Mouse (Mus musculus): ENCODE results near the gene Pp2d1.
"Not testable (repeated sequence)": the region's sequence is repeated elsewhere in the genome, so short reads cannot be mapped to it uniquely, and the experiment has no call there.

The Pp2d1 gene

DNA sequence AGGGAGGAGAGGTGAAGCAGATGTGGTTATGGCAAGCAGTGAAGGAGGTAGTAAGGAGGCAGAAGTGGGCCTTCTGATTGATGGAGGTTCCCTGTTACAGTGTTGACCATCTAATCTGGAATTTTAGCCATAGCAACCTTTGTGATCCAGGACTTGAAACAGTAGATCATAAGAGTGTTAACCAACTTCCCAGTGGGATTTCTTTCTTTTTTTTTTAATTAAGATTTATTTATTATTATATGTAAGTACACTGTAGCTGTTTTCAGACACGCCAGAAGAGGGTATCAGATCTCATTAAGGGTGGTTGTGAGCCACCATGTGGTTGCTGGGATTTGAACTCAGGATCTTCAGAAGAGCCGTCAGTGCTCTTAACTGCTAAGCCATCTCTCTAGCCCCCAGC is at the start of gene Pp2d1:
Gene Pp2d1, minus strand, starts transcription at position 101 of the 400 bp plus-strand sequence.
- not testable (repeated sequence) for ATAC-seq (ENCODE audit: low TSS enrichment)

DNA sequence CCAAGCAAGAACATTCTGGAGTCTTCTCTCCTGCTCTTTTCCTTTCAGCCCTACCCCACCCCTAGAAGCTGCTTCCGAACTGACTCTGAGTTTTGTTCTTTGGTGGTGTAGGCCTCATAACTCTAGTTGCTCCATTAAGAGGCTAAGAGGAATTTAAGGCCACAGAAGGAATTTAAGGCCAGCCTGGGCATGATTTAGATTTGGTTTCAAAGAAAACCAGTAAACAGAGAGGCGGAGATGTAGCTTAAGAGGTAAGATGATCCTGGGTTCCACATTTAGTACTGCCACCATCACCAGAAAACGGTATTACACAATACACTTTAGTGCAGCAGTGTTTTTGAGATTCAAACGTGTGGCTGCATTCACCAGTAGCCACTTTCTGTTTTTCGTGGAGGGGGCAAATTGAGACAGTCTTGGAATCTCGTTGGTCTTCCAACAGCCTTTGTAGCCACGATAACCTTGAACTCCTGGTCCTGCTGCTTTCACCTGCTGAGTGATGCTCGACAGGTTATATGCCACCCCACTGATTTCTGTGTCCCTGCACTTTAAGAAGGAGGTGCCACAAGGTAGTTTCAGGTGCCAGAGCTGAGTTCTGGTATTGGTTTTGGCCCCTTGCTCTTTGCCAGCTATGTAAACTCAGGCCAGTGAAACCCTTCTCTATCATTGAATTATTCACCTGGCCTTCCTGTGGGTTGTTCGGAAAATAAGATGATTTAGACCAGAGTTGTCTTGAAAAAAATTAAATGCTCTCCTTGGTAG is 49.0 kb upstream of the Pp2d1 start:
- ATAC-seq (ENCODE audit: low TSS enrichment), result no peak

DNA sequence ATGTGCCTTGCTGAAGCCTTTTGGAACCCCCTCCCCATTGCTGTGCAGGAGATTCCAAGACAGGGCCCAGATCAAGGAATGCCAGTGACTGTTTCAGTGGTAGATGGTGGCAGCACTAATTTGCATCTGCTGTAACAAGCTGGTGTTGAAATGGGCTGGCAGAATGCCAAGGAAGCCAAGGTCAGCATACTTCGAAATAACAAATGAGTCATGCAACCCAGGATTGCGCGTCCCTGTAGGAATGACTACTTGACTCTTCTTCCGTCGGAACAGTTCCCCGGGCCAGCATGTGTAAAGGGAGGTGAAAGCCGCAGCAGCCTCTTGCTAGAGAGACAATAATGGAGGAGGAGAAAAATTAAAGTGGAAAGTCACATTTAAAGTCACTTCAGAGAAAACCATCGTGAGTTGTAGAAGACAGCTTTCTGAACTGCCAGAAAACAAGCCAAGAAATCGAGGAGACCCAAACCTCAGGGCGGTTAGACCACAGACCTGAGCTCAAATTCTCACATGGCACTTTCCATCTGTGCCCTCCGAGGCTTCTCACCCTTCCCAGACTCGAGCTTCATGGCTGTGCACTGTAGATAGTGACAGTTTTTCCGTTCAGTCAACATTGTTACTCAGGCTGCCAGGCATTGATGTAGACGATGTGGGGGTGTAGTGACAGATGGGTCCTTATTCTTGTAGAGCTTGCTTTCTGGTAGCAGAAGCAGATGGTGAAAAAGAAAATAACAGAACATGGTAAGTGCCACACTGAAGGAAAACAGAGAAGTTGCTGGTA is 48.0 kb upstream of the Pp2d1 start:
- peak; percentile 97 for ATAC-seq (ENCODE audit: low TSS enrichment)

DNA sequence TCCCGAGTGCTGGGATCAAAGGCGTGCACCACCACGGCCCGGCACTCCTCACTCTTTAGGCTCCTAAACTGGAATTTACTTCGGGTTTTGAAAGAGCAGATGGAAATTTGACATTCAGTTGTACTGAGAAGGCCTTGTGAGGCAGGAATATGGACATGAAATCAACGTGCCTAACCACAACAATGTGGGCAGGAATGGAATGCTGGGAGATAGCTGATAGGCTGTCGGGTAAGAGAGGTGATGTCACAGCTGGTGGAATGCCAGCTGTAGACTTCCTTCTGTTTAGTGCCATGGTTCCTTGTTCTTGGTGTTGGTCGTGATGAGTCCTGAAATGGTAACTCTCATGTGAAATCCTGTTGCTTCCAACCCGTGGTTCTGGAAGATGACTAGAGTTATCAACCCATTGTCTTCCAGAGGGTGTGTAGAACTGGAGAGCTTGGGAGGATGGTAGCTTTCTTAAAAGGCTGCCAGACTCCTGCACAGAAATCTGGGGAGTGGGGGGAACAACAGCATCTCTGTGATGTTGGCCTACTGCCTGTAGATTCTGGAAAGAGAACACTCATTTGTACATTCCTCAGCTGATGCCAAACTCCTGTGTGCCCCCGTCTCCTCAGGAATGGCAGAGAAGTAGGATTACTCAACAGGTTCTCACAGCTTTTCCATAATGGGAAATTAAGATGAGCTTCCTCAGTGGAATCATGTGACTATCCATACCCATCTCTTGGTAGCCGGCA is 44.8 kb upstream of the Pp2d1 start:
- no peak for ATAC-seq (ENCODE audit: low TSS enrichment)

DNA sequence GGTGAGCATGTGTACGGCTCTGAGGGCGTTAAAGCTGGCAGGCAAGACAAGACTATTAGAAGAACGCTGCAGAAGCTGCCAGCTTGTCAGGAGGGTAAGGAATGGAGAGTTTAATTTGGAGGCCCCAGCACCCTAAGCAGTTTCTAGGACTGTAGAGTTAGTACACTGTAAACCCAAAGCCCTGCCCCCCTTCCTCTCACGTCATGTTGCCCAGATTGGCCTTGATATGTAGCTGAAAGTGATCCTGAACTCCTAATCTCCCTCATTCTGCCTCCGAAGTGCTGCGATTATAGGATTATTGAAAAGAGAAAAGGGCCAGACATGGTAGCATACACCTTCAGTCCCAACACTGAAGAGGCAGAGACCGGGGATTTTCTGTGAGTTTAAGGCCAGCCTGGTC is 43.6 kb upstream of the Pp2d1 start:
- ATAC-seq (ENCODE audit: low TSS enrichment), result no peak

DNA sequence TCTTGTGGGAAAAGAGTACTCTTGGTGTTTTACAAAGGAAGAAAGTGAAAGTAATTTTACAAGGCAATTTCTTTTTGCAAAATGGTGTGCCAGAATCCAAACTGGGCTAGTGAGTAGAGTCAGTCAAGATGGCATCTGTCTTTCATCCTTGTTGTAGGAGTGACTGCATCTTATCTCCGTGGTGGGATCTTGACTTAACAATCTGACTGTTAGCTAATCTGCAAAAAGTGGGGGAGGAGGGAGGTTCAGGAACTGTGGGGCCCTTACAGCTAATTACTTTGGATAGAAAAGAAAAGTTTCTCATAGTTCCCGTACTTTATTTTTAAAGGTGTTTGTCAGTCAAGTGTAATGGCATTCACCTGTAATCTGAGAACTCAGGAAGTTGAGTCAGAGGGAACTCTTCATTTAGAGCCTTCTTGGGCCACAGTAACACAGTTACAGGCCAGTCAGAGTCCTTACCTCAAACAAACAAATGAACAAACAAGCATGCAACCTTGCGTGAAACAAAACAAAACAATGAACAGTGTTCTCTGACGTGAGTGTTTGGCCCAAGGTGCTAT is 42.9 kb upstream of the Pp2d1 start:
- ATAC-seq (ENCODE audit: low TSS enrichment), result no peak

DNA sequence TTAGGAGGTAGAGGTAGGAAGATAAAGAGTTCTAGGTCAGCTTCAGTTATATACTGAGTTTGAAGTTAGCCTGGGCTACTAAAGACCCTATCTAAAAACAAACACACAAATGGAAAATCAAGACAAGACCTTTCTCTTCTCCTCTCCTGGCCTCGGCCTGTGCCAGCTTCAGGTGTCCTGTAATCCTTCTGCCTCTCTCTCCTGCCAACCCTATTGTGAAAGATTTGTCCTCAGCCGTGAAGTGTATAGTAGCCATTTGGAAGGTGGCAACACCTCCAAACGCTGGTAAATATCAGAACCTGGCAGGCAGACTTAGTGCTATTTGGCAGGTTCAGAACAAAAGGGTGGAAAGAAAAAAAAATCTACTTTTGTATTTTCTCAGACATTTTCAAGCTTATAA is 41.0 kb upstream of the Pp2d1 start:
- no peak for ATAC-seq (ENCODE audit: low TSS enrichment)

DNA sequence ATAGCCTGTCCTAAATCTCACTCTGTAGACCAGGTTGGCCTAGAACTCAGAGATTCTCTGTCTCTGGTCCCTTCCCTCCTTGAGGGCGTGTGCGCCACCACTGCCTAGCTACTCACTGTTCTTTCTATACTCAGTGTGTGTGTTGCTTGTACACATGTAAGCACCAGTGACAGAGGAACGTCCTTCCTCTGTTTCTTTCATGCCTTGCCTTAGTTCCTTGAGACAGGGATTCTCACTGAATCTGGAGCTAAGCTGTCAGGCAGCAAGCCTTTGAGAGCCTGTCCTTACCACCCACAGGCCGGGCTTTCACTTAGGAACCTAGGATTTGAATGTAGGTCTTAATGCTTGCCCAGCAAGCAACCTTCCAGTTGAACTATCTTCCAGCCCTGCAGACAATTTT is 40.4 kb upstream of the Pp2d1 start:
- no peak for ATAC-seq (ENCODE audit: low TSS enrichment)

DNA sequence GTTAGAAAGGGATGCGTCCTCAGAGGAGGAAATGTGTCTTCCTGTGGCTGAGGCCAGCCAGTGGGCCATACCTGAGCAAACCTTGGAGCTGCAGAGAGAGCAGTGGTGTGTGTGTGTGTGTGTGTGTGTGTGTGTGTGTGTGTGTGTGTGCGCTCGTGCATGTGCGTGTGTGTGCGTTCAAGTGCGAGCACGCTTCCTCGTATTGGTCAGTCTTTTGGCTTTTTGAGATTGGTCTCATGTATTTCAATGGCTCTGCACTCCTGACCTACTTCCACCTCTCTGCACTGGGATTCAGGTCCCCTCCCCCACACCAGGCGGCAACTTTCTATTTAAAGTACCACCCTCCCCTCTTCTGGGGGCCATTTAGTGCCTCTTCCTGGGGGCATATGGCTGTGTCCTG is 39.5 kb upstream of the Pp2d1 start:
- no peak for ATAC-seq (ENCODE audit: low TSS enrichment)

DNA sequence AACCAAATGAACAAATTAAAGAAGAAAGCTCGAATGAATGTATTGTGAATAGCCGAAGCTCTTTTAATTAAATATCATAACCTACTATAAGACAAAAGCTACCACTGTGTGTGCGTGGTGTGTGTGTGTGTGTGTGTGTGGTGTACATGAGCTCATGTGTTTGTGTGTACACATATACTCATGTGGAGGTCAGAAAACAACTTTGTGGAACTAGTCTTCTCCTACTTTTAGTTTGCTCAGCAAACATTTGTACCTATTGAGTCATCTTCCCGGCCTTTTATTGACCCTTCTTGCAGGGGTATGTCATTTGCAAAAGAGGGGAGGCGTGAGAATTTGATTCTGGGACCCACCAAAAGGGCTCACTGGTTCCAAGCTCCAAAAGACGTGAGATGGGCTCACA is 39.0 kb upstream of the Pp2d1 start:
- no peak for ATAC-seq (ENCODE audit: low TSS enrichment)

DNA sequence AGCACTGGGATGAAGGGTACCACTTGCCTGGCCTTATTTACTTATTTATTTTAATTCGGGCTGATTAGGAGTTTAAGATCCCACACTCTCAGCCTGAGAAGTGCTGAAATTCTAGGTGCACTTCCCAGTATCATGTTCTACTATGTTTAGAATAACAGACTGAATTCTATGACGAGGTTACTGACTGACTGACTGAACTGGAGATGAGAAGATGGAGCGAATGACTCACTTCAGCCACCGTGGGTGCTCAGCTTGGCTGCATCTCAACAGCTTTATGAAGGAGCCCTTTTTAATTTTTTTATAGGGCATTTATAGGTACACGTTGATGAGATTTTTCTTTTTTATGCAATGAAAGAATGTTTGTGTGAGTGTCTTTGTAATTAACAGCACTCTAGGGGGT is 38.5 kb upstream of the Pp2d1 start:
- ATAC-seq (ENCODE audit: low TSS enrichment), result no peak

DNA sequence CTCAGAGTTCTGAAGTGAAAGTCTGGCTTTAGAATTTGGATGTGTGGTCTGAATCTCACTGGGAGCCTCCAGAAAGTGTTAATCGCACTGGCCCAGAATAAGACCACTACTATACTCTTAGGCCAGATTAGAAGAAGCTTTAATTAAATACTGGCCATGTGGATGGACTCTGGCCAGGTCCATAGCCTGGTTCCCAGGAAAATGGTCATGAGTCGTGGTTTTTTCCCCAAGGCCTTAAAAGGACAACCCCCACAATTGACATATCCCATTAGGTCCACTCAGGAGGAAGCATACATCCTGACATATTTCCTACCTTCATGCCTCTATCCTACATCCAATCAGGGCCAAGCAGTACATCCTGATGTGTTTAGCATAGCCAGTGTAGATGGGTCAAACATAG is 37.9 kb upstream of the Pp2d1 start:
- ATAC-seq (ENCODE audit: low TSS enrichment), result no peak

DNA sequence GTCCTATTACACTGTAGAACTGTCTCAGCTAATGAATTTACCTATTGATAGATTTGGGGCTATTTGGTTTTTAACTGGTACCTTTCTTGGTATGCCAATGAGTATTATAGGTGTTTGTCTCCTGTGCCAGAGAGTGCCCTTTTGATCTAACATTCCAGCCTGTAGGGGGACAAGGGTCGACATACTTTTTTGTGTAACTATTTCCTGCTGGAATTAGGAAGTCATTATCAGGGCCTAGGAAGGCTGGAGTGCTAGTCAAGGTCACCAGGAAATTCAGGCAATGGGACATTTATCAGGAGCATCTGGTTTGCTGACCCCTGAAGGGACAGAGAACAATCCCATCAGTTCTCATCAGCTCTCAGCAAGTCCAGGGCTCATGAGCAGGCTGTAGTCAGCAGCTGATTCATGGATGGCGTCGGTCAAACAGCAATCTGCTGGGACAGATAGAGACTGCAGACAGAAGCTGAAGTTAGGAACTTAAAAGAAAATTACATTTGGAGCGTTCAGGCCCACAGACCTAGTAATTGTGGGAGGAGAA is 33.8 kb upstream of the Pp2d1 start:
- no peak for ATAC-seq (ENCODE audit: low TSS enrichment)

DNA sequence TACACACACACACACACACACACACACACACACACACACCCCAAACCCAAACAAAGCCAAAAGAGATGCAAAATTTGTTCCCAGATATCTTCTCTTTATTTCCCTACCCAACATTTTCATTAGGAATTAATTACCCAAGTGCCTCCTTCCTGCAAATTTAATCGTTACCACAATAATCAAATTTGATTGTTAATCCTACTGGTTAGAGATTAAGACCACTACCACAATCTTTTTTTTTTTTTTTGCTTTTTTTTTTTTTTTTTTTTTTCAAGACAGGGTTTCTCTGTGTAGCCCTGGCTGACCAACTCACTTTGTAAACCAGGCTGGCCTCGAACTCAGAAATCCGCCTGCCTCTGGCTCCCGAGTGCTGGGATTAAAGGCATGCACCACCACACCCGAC is 31.7 kb upstream of the Pp2d1 start:
- not testable (repeated sequence) for ATAC-seq (ENCODE audit: low TSS enrichment)

DNA sequence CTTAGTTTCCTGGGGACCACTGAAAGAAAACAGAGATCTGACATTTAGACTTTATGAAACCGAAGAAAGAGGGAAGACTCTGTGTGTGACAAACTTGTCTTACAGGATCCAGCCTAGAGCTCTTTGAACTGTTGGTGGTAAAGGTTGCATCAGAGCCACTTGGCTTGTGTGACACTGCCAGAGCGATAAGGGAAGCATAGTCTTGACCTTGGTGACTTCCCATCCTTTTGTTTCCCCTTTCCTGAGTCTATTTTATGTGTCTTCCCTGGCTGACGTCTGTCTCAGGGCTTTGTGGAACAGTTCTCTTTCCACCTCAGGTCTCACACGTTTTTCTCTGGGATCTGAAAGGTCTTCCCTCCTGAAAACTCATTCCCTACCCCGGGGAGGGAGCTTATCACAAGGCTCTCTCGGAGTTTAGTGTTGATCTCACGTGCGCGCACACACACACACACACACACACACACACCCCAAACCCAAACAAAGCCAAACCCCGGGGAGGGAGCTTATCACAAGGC is 31.2 kb upstream of the Pp2d1 start:
- no peak for ATAC-seq (ENCODE audit: low TSS enrichment)

DNA sequence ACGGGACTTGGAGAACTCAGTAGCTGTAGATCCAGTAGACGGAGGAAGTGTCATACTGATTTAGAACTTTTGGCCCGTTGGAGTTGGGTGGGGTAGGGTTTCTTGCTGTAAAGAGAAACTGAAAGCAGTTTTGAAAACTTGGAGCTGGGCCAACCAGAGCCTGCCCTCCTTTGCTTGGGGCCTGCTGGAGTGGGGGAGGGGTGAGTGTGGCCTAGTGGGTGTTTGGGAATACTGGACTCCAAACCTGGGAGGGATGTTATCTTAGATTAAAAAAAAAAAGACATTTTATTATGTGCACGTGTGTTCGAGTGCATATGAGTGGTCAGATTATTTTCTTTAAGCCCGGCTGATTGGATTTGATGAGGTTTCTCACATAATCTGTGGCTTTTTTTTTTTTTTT is 30.6 kb upstream of the Pp2d1 start:
- no peak for ATAC-seq (ENCODE audit: low TSS enrichment)

DNA sequence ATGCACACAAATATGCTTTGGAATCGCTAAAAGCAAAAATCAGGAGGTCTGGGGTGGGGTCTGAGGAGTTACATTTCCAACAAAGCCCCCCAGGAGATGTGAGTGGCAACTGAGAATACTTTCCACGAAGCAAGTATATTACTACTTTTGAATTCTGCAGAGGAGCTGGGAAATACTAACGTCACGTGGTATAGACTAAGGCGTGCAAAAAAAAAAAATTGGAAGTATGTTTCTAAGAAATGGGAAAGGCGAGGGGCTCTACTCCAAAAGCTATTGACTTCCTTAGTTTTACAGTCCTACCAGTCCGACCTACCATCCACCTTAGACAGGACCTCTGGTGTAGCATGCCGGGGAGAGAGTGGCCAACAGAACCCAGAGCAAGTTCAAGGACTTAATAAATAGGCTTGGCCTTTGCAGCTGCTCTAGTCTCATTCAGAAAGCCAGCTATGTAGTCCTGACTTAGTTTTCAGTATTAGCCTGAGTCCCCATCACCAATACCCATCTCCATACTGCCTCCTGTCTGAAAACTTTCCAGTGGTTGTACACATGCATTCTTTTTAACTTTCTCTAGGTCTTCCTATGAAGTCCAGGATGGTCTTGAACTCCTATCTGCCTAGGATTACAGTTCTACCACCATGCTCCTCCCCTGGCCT is 29.6 kb upstream of the Pp2d1 start:
- ATAC-seq (ENCODE audit: low TSS enrichment), result no peak

DNA sequence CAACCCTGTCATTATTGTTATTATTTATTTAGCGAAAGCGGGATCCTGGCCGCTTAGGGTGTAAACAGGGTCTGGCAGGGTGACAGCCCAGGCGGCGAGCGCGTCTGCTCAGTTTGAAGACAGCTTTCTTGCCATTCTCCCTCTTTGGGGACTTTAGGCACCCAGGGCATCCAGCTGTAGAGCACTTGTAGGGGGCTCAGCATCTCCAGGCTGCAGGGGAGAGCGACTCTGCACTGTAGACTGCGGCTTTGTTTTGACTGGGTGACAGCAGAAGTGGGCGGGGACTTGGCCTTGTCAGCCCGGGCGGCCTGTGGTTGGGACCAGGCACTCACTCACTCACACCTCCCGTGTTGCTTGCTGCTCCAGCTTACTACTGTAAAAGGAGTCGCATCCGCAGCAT is 28.9 kb upstream of the Pp2d1 start:
- ATAC-seq (ENCODE audit: low TSS enrichment), result peak; percentile 75

DNA sequence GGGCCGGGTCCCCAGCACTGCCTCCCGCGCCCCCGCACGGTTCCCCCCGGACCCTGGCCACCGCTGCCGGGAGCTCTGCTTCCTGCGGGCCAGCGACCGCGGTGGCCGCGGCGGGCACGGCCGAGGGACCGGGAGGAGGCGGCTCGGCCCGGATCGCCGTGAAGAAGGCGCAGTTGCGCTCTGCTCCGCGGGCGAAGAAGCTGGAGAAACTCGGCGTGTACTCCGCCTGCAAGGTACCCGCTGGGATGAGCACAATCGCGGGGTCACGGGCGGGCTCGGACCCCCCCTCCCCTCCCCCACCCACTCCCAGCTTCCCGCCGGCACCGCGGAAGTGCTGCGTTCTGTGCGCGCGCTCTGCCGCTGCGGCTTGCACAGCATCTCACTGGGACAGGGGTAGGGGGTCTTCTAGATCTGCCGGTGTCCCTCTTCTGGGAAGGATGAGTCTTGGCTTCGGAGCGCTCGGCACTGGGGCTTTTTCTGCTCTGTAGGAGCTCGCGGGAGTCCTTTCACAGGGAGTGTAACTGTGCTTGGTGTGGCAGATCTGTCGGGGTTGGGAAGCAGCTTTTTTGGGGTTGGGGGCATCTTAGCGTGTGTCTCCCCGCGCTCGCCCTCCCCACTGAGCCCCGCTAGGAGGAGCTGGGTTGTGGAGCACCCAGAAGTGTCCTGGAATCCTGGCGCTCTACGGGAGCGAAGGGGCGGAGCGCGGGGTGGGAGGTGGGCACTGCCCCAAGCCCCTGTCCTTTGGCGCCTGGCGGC is 28.3 kb upstream of the Pp2d1 start:
- peak; percentile 48 for ATAC-seq (ENCODE audit: low TSS enrichment)

DNA sequence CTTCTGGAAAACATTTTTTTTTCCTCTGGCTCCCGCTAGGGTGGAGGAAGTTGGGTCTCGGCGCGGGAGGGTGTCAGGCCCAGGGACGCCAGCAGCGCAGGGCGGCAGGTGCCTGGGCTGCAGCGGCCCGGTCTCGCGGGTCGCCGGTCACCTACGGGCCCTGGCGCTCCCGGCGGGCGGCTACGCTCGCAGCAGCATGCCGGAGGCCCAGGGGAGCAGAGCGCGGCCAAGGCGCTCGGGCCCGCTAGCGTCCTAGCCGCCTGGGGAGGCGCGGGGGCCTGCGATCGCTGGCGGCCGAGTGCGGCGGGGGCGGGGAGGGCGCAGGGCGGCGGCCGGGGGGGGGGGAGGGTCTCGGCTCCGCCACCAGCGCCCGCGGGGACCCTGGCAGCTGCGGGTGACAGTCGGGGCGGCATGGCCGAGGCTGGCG is 27.7 kb upstream of the Pp2d1 start:
- ATAC-seq (ENCODE audit: low TSS enrichment), result peak; percentile 76
